Mouse (Mus musculus) hindbrain, embryonic 12.5 days (tissue): ENCODE data around the gene Zfand3. TPM values are rescaled to one million over a fixed set of nuclear protein-coding genes. Genes with fewer than 3 reads are reported as not detected.

Source experiments
- ATAC-seq: fragments of 200-750 bp; cut with Nextera tagmentation; 2 replicates; pipeline ENCODE4 v1.8.0; 2017; ENCODE audit warnings: moderate TSS enrichment; ENCODE audit not compliant: low FRiP score
- H3K27ac ChIP-seq: fragments of 300-500 bp; sonication (generic); 2 replicates; pipeline ENCODE4 v1.5.1; 2016; ENCODE audit warnings: mild to moderate bottlenecking
- H3K27me3 ChIP-seq: fragments of 300-500 bp; sonication (generic); 2 replicates; pipeline ENCODE4 v1.6.1; 2016; ENCODE audit warnings: mild to moderate bottlenecking
- H3K36me3 ChIP-seq: fragments of 300-500 bp; sonication (generic); 2 replicates; pipeline ENCODE4 v1.6.1; 2016; ENCODE audit warnings: mild to moderate bottlenecking
- H3K4me1 ChIP-seq: fragments of 300-500 bp; sonication (generic); 2 replicates; pipeline ENCODE4 v1.6.1; 2016
- H3K4me2 ChIP-seq: fragments of 300-500 bp; sonication (generic); replicated peaks from 2 replicates; pipeline ENCODE4 v1.6.1; 2016; ENCODE audit warnings: mild to moderate bottlenecking
- H3K4me3 ChIP-seq: fragments of 300-500 bp; sonication (generic); 2 replicates; pipeline ENCODE4 v1.5.1; 2016; ENCODE audit warnings: mild to moderate bottlenecking
- H3K9ac ChIP-seq: fragments of 300-500 bp; sonication (generic); 2 replicates; pipeline ENCODE4 v1.6.1; 2016; ENCODE audit warnings: mild to moderate bottlenecking, moderate library complexity
- H3K9me3 ChIP-seq: fragments of 300-500 bp; sonication (generic); replicated peaks from 2 replicates; pipeline ENCODE4 v1.6.1; 2016; ENCODE audit warnings: mild to moderate bottlenecking
- WGBS: fragments of 180-500 bp; shearing (Covaris S2); methylation state at CpG from one replicate; pipeline ENCODE4 v1.1.7; 2016; 5-methylcytosine and 5-hydroxymethylcytosine counted together
- polyA plus RNA-seq: library from polyadenylated mRNA; unstranded; fragments of >200 nt; fragmentation: Nextera tagmentation; extraction: Ambion mirVana; gene quantifications from 2 replicates; pipeline ENCODE4 v1.2.1, GENCODE M21; 2016

Zfand3 gene
- polyA plus RNA-seq, 1 experiment from 2014 or later = 95.1 TPM

- H3K9ac ChIP-seq = no peak overlapping the region
- H3K36me3 ChIP-seq = peaks cover 13% of the 10 kb centered on the region; the same call in 1 of the 2 replicates
- ATAC-seq = no peak
- H3K4me2 ChIP-seq = no peak overlapping the region
- peaks cover 6% of the 10 kb centered on the region; the same call in 1 of the 2 replicates for H3K9me3 ChIP-seq
- no peaks in the 10 kb centered on the region for H3K4me1 ChIP-seq
- no peak overlapping the region for H3K27ac ChIP-seq
- no peak overlapping the region for H3K4me3 ChIP-seq
- 95% methylated on average over 2 of the region's 2 CpGs for WGBS
- no peaks in the 10 kb centered on the region for H3K27me3 ChIP-seq
Observed at GRCm38 (mm10) chr17:30093148-30093749, 88.7 kb downstream of the Zfand3 start.

GRCm38 (mm10) chr17:30097156-30097555 lies 92.6 kb downstream of the Zfand3 start:
- peaks cover 6% of the 10 kb centered on the region; the same call in 1 of the 2 replicates for H3K9me3 ChIP-seq
- ATAC-seq = no peak
- H3K4me2 ChIP-seq = no peak overlapping the region
- H3K9ac ChIP-seq = no peak overlapping the region
- H3K4me3 ChIP-seq = no peak overlapping the region
- peaks cover 11% of the 10 kb centered on the region for H3K4me1 ChIP-seq
- 91% methylated on average over 5 of the region's 5 CpGs for WGBS
- no peaks in the 10 kb centered on the region for H3K27me3 ChIP-seq
- H3K36me3 ChIP-seq = peaks cover 13% of the 10 kb centered on the region; the same call in 1 of the 2 replicates
- H3K27ac ChIP-seq = no peak overlapping the region

GRCm38 (mm10) chr17:30097677-30098076 lies 93.1 kb downstream of the Zfand3 start:
- Histone ChIP-seq H3K4me1 (peaks cover 11% of the 10 kb centered on the region), H3K4me2 (no peak overlapping the region), H3K9ac (no peak overlapping the region), H3K27ac (no peak overlapping the region), H3K27me3 (no peaks in the 10 kb centered on the region), H3K9me3 (peaks cover 6% of the 10 kb centered on the region; the same call in 1 of the 2 replicates), H3K4me3 (no peak overlapping the region), H3K36me3 (peaks cover 13% of the 10 kb centered on the region; the same call in 1 of the 2 replicates)
- 84% methylated on average over 4 of the region's 4 CpGs for WGBS
- ATAC-seq = no peak

- WGBS = 78% methylated on average over 2 of the region's 2 CpGs
- H3K36me3 ChIP-seq = peaks cover 10% of the 10 kb centered on the region; the same call in 1 of the 2 replicates
- H3K4me3 ChIP-seq = no peak overlapping the region
- no peak for ATAC-seq
- H3K4me2 ChIP-seq = no peak overlapping the region
- no peak overlapping the region for H3K27ac ChIP-seq
- H3K9ac ChIP-seq = no peak overlapping the region
- H3K4me1 ChIP-seq = peaks cover 11% of the 10 kb centered on the region
- H3K9me3 ChIP-seq = peaks cover 6% of the 10 kb centered on the region; the same call in 1 of the 2 replicates
- no peaks in the 10 kb centered on the region for H3K27me3 ChIP-seq
Observed at GRCm38 (mm10) chr17:30099670-30100069, 95.1 kb downstream of the Zfand3 start.

- H3K36me3 ChIP-seq = no peaks in the 10 kb centered on the region
- no peak overlapping the region for H3K4me2 ChIP-seq
- no peaks in the 10 kb centered on the region for H3K9me3 ChIP-seq
- H3K27ac ChIP-seq = no peak overlapping the region
- no peak for ATAC-seq
- no peak overlapping the region for H3K9ac ChIP-seq
- peaks cover 11% of the 10 kb centered on the region for H3K4me1 ChIP-seq
- no peaks in the 10 kb centered on the region for H3K27me3 ChIP-seq
- no peak overlapping the region for H3K4me3 ChIP-seq
Observed at GRCm38 (mm10) chr17:30101801-30102200, 97.3 kb downstream of the Zfand3 start.

- no peaks in the 10 kb centered on the region for H3K36me3 ChIP-seq
- no peak overlapping the region for H3K27ac ChIP-seq
- no peaks in the 10 kb centered on the region for H3K27me3 ChIP-seq
- no peak for ATAC-seq
- H3K4me3 ChIP-seq = no peak overlapping the region
- no peak overlapping the region for H3K4me2 ChIP-seq
- 96% methylated on average over 5 of the region's 5 CpGs for WGBS
- peaks cover 11% of the 10 kb centered on the region for H3K4me1 ChIP-seq
- no peak overlapping the region for H3K9ac ChIP-seq
- H3K9me3 ChIP-seq = no peaks in the 10 kb centered on the region
Observed at GRCm38 (mm10) chr17:30103005-30103404, 98.5 kb downstream of the Zfand3 start.

- no peak overlapping the region for H3K27ac ChIP-seq
- H3K4me2 ChIP-seq = no peak overlapping the region
- H3K9ac ChIP-seq = no peak overlapping the region
- H3K36me3 ChIP-seq = no peaks in the 10 kb centered on the region
- no peak overlapping the region for H3K4me3 ChIP-seq
- H3K9me3 ChIP-seq = no peaks in the 10 kb centered on the region
- H3K4me1 ChIP-seq = peaks cover 14% of the 10 kb centered on the region
- no peak for ATAC-seq
- H3K27me3 ChIP-seq = no peaks in the 10 kb centered on the region
- 48% methylated on average over 4 of the region's 4 CpGs for WGBS
Observed at GRCm38 (mm10) chr17:30103641-30104165, 99.2 kb downstream of the Zfand3 start.

- H3K9ac ChIP-seq = no peak overlapping the region
- H3K4me1 ChIP-seq = peaks cover 21% of the 10 kb centered on the region
- H3K27me3 ChIP-seq = no peaks in the 10 kb centered on the region
- no peak for ATAC-seq
- H3K4me2 ChIP-seq = no peak overlapping the region
- WGBS = 92% methylated on average over 3 of the region's 3 CpGs
- H3K36me3 ChIP-seq = no peaks in the 10 kb centered on the region
- no peak overlapping the region for H3K27ac ChIP-seq
- no peaks in the 10 kb centered on the region for H3K9me3 ChIP-seq
- no peak overlapping the region for H3K4me3 ChIP-seq
Observed at GRCm38 (mm10) chr17:30105369-30105768, 100.8 kb downstream of the Zfand3 start.

GRCm38 (mm10) chr17:30110678-30111077 lies 106.1 kb downstream of the Zfand3 start:
- H3K4me2 ChIP-seq = no peak overlapping the region
- ATAC-seq = no peak
- 71% methylated on average over 7 of the region's 7 CpGs for WGBS
- no peak overlapping the region for H3K9ac ChIP-seq
- 0 out of 2 replicates have a peak, but pooled peaks cover 4% of the 10 kb centered on the region for H3K36me3 ChIP-seq
- no peaks in the 10 kb centered on the region for H3K9me3 ChIP-seq
- no peaks in the 10 kb centered on the region for H3K27me3 ChIP-seq
- H3K4me1 ChIP-seq = peaks cover 27% of the 10 kb centered on the region
- H3K27ac ChIP-seq = no peak overlapping the region
- H3K4me3 ChIP-seq = no peak overlapping the region

- Histone ChIP-seq H3K4me3 (no peak overlapping the region), H3K4me1 (peaks cover 28% of the 10 kb centered on the region), H3K27me3 (no peaks in the 10 kb centered on the region), H3K27ac (no peak overlapping the region), H3K36me3 (0 out of 2 replicates have a peak, but pooled peaks cover 4% of the 10 kb centered on the region), H3K9ac (no peak overlapping the region), H3K9me3 (no peaks in the 10 kb centered on the region), H3K4me2 (no peak overlapping the region)
- ATAC-seq = no peak
- WGBS = 79% methylated on average over 5 of the region's 5 CpGs
Observed at GRCm38 (mm10) chr17:30111556-30111955, 107.0 kb downstream of the Zfand3 start.

GRCm38 (mm10) chr17:30112080-30112479 lies 107.5 kb downstream of the Zfand3 start:
- Histone ChIP-seq H3K36me3 (0 out of 2 replicates have a peak, but pooled peaks cover 4% of the 10 kb centered on the region), H3K4me1 (peaks cover 31% of the 10 kb centered on the region), H3K27me3 (no peaks in the 10 kb centered on the region), H3K4me2 (no peak overlapping the region), H3K27ac (no peak overlapping the region), H3K9ac (no peak overlapping the region), H3K4me3 (no peak overlapping the region), H3K9me3 (no peaks in the 10 kb centered on the region)
- 78% methylated on average over 4 of the region's 4 CpGs for WGBS
- no peak for ATAC-seq

- H3K27me3 ChIP-seq = no peaks in the 10 kb centered on the region
- H3K4me2 ChIP-seq = no peak overlapping the region
- H3K36me3 ChIP-seq = 0 out of 2 replicates have a peak, but pooled peaks cover 4% of the 10 kb centered on the region
- no peak overlapping the region for H3K27ac ChIP-seq
- no peak overlapping the region for H3K9ac ChIP-seq
- no peak for ATAC-seq
- no peaks in the 10 kb centered on the region for H3K9me3 ChIP-seq
- no peak overlapping the region for H3K4me3 ChIP-seq
- H3K4me1 ChIP-seq = peaks cover 33% of the 10 kb centered on the region
- 87% methylated on average over 7 of the region's 7 CpGs for WGBS
Observed at GRCm38 (mm10) chr17:30112555-30113305, 108.2 kb downstream of the Zfand3 start.
